Mouse (Mus musculus): Measurements from ENCODE around the gene Repin1. TPM values are rescaled to one million over a fixed set of nuclear protein-coding genes. Genes with fewer than 3 reads are reported as not detected.

Gene Repin1
- 15.5 and 15.6 TPM in 2 replicates for polyA plus RNA-seq (2015; fragmentation: Nextera tagmentation; extraction: Ambion mirVana)

DNA sequence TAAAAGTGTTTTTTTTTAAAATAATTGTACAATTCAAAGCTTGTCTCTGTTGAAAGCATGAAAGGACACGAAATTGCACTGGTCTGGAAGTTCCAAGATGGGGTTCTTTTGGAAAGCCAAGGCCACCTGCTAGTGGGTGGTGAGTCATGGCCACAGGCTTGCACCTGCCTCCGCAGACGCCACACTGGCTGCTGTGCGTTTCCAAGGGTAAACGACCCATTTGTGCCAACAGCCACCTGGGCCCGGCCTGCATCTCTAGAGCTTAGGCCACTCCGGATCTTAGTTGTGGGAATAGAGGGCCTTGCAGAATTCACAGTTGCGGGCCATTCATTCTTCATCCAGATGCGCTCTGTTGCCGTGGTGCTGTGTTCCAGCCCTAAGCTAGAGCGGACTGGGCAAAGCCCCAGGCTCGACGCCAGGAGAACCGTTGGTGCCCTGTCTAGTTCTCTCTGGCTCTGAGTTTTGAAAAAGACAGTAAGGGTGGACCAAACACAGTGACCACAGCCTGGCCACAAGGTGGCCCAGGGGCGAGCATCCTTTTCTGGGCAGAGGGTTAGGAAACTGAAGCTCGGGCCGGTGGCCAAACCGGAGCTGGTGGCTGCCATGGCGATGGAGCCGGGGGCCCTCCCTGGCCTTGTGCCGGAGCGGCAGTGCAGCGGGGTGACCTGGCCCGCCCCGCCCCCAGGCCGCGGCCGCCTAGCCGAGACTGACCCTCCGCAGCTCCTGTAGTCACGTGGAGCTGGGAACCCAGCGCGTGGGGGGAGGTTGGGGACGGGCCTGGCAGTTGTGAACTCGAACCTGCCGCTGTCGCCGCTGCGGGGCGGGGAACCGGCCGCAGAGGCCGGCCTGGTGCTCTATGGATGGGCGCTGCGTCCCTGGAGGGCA lies at the start of gene Repin1, which contains the start of gene Gm44965:
Repin1 (plus strand) TSS at position 726 of the 885 bp plus-strand sequence.
Gm44965 (plus strand) TSS at position 784 of the 885 bp plus-strand sequence.
- peak; percentile 62 for DNase-seq (ENCODE audit: low spot score)

DNA sequence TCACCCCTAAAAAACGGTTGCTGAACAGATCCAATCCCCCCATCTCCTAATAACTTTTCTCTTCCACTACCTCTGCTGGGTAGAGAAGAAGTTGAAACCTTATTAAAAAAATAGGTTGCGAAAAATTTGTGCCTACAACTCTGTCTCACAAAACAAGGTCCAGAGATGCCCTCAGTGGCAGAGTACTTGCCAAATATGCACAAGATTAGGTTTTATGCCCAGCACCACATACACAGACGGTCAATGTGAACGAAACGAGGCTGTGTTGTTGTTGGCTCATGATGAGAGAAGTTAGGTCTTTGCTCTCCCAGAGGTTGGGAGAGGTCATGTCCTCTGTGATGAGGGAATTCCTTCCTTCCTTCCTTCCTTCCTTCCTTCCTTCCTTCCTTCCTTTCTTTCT lies 48.4 kb upstream of the Repin1 start:
- no peak for DNase-seq (ENCODE audit: low spot score)

DNA sequence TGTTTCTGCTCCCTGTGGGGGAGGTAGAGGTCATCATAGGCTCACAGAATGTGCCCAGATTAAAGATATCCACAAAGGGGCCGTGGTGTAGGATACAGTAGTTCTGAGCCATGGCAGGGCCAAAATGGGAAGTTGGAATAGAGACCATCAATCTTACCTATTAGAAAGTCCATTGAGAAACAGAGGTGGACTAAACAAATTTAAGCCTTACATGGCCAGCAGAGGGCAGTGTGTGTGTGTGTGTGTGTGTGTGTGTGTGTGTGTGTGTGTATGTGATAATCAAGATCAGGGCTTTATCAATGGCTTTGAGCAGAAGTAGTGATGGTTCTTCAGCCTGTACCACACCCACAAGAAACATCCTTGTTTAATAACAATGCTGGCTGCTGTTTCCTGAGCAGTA lies 47.4 kb upstream of the Repin1 start:
- DNase-seq (ENCODE audit: low spot score), result peak; percentile 22

DNA sequence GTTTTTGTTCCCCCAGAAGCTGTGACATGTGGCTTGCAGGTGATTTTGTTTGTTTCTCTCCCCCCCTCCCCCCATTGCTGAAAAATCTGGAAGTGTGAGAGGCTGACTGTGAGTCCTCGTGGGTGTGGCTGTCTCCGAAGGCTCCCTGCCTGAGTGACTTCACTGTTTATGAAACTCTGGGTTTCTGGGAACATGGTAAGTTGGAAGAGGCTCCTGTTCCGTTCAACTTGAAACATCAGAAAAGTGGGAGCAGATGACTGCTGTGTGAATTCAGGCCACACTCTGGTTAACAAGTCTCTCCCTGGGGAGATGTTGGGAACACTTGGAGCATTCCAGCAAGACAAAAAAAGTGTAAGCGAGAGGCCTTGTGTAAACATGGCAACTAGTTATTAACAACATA lies 46.8 kb upstream of the Repin1 start:
- DNase-seq (ENCODE audit: low spot score), result no peak

DNA sequence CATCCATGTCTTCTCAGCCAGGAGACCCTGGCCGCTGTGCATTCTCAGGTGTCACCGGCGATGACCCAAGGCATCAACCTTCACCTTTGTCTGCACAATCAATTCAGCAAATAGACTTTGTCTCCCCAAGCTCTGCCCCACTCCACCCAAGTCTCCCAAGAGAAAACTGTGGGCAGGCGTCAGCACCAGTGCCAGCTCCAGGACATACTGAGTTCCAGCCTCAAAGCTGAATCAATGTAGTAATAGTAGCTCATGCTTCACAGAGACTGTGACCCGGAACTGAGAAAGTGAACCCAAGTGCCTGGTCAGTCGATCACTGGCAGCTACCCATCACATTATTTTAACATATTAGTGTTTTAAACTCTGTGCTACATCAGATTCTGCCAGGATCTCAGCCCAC lies 45.4 kb upstream of the Repin1 start:
- DNase-seq (ENCODE audit: low spot score), result no peak

DNA sequence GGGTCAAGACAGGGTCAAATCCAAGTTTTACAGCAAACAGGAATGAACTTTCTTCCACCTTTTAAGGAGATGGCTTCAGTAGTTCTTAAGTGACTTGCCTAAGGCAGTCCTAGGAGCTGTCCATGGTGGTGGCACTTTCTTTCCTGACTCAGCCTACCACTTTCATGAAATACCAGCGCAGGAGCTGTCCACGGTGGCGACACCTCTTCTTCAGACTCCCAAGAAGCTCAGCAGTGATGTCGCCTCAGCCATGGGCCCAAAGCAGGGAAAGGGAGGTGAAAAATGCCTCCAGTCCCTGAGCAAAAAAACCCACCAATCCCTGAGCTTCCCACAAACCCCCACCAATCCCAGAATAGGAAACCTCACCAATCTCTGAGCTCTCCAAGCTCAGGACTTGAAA lies 40.8 kb upstream of the Repin1 start:
- peak; percentile 72 for DNase-seq (ENCODE audit: low spot score)

DNA sequence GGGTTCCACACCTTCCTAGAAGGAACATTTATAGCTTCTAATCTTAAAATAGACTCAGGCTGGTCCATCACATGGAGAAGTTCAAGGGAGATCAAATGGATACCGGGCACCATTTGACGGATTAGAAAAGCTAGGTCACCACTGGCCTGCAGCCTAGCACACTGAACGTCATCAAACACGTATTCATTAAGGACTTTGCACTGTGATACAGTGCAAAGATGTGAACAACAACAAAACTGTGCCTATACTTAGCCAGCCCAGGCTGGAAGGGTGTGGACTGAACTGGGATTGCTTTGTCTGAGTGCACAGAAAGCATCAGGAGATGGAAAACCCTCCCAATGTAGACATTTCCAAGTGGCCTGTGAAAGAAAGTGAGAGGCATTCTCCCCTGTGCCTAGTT lies 39.9 kb upstream of the Repin1 start:
- no peak for DNase-seq (ENCODE audit: low spot score)

DNA sequence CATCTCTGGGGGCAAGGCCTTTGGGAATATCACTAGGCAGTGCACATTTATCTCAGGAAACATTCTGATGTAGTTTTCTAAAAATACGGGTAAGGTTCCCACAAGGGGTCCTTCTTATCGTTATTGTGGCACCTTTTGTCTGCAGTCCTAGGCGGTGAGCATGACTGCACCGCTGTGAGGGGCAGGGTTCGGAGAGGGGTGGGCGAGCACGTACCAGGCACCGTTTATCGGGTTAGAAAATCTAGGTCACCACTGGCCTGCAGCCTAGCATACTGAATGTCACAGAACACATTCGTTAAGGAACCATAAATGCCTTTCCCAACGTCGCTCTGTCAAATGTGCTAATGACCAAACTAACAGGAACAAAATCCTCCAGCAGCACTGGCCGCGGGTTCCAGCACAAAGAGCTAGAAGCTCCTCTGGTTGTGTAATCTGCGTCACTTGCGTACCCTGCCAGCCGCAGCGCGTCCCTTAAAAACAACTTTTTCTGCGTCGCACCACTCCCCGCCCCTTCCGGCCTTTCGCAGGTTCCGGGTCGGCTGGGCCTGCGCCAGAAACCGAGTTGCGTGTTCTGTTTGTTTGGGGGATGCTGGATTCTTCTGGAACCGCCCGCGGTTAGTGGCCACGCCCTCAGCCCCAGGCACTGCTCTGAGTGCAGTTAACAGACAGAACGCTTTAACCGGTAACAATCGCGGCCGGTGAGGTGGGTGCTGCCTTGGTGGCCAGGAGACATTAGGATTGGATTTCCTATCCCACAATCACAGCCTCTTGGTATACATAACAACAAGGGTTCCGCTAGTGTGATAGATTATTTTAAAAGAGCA lies 39.2 kb upstream of the Repin1 start, which contains the start of gene Lrrc61:
Lrrc61 (plus strand) TSS at position 517 of the 824 bp plus-strand sequence.
- DNase-seq (ENCODE audit: low spot score), result peak; percentile 94

DNA sequence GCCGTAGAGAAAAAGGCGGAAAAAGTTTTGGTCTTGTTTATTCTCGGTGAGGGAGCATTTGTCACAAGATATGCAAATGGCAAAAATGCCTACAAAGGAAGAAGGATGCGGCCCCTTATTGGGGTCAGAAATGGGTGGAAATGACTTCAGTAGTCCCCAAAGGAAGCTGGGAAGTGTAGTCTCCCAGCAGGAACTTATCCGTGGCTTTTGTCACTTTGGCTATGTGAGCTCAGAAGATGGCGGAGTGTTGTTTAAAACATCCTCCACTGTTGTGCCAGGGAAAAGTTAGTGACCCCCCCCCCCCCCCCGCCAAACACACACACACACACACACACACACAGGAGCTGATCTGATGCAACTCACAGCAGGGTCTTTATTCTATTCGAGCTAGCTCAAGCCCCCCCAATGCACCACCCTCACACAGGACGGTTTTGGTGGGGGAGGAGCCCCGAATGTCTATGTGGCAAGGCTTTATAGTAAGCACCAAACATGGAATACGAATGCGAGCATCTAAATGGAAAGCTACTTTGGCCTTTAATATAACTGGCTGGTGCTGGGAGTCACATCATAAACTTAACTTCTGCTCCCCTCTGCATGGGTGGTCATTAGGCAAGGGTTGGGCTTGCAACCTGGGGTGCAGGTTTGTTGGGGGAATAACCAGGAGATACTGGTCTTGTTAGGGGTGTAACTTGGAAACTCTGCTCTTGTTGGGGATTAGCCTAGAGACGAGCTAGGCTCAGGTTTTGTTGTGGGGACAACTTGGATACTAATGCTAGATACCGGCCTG lies 38.4 kb upstream of the Repin1 start:
- peak; percentile 63 for DNase-seq (ENCODE audit: low spot score)

DNA sequence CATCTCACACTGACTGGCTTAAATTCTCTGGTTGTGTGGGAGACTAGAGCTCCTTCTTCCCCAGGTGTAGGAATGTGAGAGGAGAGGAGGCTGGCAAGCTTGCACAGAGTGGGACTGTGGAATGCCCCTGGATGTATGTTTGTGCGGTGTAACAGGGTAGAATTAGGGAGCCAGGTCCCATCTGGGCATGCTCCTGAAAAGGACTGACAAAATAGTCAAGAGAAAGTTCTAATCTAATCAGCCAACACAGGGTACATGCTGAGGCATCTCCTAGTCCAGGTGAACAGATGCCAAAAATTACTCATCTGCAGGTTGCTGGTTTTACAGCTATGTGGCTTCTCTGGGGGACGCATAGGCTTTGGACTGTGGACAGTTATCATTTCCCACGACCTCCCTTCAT lies 37.7 kb upstream of the Repin1 start:
- no peak for DNase-seq (ENCODE audit: low spot score)

DNA sequence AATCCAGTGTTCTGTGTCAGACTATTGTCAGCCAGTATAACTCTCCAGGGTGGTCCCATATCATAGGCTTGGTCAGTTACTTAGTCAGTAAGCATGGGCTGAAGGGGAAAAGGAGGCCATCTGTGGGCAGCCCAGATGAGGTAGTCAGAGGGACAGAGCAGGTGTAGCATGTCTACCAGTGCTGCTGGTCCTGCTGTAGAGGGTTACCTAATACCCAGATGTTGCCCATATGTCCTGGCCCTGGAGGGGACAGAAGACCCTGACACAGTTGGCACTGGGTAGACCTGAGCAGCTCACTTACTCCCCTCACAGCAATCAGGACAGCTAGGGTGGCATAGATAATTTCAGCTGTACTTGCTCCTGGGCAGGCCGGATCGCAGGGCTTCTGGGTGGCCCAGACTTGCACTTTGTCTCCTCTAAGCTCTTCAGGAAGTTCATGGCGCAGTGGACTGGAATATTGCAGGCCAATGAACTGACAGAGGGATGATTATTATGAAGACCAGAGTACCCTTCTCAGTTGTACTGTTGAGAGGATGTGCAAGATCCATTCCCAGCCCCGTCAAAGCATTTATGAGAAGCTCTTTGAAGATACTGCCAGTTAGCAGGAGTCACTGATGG lies 27.9 kb upstream of the Repin1 start:
- DNase-seq (ENCODE audit: low spot score), result no peak

DNA sequence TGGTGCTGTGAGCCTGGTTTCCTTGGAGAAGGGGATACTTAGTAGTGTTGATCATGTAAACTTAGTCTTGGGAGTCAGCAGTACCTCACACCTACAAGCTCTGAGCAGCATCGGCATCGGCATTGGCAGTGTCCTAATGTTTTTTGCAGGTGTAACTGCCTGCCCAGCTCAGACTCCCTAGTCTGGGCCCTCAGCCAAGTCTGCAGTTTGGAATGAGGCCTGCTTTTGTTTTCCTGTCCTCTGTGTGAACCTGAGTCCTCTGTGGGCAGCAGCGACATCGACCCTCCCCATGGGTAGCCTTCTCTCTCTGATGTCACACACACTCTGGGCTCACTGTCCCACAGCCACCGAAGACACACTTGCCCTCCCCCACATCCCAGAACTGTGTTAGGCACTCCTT lies 27.4 kb upstream of the Repin1 start:
- DNase-seq (ENCODE audit: low spot score), result no peak

DNA sequence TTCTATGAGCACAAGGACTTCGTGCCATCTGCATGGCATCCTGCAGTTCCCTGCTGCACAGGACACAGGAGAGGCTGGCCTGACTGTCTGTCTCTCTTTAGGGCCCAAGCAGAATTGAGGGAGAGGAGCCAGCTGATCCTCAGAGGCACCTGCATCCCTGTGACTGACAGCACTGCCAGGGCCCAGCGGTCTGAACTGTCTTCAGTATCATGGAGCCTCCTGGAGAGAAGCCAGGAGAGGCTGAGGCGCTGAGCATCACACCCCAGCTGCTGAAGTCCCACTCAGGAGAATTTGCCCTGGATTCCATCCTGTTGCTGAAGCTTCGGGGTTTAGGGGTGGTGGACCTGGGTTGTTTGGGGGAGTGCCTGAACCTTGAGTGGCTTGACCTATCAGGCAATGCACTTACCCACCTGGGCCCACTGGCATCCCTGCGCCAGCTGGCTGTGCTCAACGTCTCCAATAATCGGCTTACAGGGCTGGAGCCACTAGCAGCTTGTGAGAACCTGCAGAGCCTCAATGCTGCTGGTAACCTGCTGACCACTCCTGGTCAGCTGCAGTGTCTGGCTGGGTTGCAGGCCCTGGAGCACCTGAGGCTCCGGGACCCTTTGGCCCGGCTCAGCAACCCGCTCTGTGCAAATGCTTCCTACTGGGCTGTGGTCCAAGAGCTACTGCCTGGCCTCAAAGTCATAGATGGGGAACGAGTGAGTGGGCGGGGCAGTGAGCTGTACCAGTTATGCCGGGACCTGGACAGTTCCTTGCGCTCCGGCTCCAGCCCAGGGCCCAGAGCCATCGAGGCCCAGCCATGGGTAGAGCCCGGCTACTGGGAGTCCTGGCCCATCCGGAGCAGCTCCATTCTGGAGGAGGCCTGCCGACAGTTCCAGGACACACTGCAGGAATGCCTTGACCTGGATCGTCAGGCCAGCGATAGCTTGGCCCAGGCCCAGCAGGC lies 25.4 kb upstream of the Repin1 start:
- no peak for DNase-seq (ENCODE audit: low spot score)

DNA sequence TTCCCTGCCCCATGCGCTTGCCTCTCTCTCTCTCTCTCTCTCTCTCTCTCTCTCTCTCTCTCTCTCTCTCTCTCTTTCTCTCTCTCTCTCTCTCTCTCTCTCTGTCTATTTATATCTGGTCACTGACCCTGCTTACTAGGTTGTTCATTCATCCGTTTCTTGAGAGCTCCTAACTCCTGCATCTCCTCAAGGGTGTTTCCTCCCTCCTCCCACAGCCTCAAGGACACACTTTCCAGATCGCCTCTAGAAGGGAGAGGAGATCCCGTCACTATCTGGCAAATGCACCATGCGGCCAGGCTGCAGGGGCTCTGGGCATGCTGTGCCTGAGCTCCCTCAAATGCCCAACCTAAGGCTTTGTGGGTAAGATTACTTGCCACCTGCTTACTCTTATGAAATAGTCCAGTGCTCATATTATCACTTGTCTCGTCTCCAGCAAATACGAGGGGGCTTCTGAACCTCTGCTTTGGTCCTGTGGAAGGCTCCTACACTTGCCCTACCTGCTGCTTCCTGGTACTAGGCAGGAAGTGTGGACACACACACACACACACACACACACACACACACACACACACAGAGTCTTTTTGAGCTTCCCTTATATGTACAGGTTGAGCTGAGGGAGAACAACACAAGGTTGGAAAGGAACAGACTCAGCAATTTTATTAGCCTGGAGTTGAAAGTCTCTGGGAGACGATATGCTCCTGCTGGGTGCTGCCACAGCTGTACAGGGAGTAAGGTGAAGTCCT lies 24.4 kb upstream of the Repin1 start:
- DNase-seq (ENCODE audit: low spot score), result no peak

DNA sequence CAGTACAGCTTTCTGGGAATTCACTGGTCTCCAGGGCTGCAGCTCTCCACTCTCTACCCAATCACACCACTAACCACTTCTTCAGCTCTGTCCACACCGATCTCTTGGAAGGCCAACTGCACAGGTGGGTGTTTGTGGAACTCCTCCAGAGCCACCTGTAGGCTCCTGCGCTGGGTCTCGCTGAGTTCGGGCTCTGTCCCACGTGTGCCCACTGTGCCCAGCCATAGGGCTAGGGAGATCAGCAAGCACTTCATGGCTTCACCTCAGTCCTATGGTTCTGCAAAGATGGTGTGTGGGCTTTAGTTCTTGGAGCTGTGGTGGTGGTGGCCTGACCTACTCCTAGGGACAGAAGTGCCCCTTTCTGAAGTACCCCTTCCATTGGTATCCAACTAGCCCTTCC lies 21.7 kb upstream of the Repin1 start:
- DNase-seq (ENCODE audit: low spot score), result no peak

DNA sequence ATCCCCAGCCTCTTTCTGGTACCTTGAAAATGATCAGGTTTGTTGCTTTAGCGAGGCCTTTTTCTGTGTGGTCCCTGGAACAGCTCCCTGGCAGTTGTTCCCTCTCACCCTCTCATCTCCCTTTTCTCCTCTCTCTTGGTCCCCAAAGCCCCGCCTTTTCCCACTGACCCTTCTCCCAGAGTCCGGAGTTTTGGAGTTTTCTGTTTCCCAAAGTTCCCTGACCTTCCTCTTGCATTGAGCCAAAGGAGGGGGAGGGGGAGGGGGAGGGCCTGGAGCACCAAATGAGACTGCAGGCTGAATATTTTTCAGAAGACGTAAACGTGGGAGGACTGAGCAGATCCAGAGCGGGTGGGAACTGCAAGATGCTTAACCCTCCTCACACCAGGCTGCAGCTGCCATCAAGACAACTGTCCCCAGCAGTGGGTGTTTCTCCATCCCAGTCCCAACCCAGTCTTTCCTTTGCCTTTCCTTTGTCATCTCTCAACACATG lies 21.1 kb upstream of the Repin1 start, which contains the start of gene Rarres2:
Rarres2 (minus strand) TSS at position 218 of the 490 bp plus-strand sequence.
- DNase-seq (ENCODE audit: low spot score), result no peak

DNA sequence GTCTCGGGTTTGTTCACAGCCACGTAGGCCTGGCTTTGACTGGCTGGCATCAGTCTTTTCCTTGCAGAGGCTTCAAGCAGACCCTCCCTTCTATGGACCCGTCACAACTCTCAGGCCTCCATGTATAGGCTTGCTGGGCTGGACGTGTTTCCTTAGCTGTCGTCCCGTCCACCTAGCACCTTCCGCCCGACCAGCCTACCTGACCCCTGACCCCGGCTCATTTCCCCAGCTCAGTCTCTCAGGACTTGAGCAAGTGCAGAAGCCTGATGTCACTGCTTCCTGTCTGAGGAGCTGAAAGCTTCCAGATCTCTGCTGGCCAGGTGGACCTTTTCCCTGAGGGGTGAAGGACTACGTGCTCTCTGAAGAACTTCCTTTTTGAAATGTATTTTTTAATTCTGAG lies 20.4 kb upstream of the Repin1 start:
- DNase-seq (ENCODE audit: low spot score), result no peak

DNA sequence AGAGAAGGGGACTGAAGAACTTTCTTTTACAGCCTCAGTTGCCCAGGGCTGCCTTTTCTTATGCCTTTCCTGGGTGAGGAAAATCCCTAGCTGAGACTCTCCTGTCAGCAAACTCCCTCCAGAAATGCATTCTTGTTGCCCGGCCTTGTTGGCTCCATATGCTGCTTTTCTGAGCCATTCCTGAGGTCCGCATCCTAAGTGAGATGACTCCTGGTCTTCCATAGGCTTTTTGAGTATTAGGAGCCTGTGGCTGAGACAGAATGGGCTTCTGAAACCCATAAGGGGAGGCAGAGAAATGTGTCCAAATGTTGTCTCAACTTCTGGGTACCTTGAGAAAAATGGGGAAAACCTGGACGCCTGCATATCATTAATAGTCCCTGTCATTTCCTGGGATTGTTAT lies 19.7 kb upstream of the Repin1 start:
- DNase-seq (ENCODE audit: low spot score), result no peak

DNA sequence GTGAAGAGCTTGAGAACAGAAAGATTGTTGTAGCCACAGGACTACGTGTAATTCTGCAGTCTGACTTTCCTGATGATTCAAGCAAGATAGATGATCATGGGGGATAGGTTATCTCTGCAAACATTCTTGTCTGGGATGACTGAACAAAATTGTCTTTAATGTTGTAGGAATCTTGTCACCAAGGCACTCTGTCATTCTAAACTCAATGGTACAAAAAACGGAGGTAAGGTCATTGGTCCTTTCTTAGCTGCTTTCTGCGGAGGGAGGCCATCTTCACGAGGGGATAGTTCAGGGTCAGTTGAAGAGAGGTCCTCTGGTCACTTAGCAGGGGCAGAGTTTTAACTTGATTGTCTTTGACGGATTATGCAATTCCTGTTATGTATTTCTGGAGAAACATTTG lies 14.9 kb upstream of the Repin1 start:
- DNase-seq (ENCODE audit: low spot score), result no peak

Measured in thymus, postnatal 0 days (tissue).